Mouse (Mus musculus) forebrain, embryonic 10.5 days (tissue): ENCODE measurements at regions not wholly inside any gene's neighbourhood (a gene's known extent, or its start where the extent isn't known, plus 50 kb on each side); places are given as distances from the start of the nearest gene placed in this dataset.
"Not testable (repeated sequence)": the region's sequence is repeated elsewhere in the genome, so short reads cannot be mapped to it uniquely, and the experiment has no call there.

ENCODE experiments used
- DNase-seq: peaks from one replicate; pipeline ENCODE4 v3.0.0-alpha.2; 2017; ENCODE audit warnings: low spot score; ENCODE audit errors: extremely low spot score
- H3K27ac ChIP-seq: fragments of 300-500 bp; sonication (generic); 2 replicates; pipeline ENCODE4 v1.5.1; 2016; ENCODE audit warnings: mild to moderate bottlenecking
- H3K27me3 ChIP-seq: fragments of 300-500 bp; sonication (generic); 2 replicates; pipeline ENCODE4 v1.6.1; 2016; ENCODE audit warnings: mild to moderate bottlenecking; ENCODE audit not compliant: poor library complexity, severe bottlenecking
- H3K36me3 ChIP-seq: fragments of 300-500 bp; sonication (generic); replicated peaks from 2 replicates; pipeline ENCODE4 v1.6.1; 2016; ENCODE audit warnings: mild to moderate bottlenecking, moderate library complexity
- H3K4me1 ChIP-seq: fragments of 300-500 bp; sonication (generic); 2 replicates; pipeline ENCODE4 v1.6.1; 2016
- H3K4me3 ChIP-seq: fragments of 300-500 bp; sonication (generic); 2 replicates; pipeline ENCODE4 v1.5.1; 2016; ENCODE audit warnings: mild to moderate bottlenecking, moderate library complexity
- H3K9me3 ChIP-seq: fragments of 300-500 bp; sonication (generic); 2 replicates; pipeline ENCODE4 v1.6.1; 2016; ENCODE audit warnings: mild to moderate bottlenecking, moderate library complexity
- WGBS: fragments of 180-500 bp; shearing (Covaris S2); methylation state at CpG from one replicate; pipeline ENCODE4 v1.1.7; 2016; 5-methylcytosine and 5-hydroxymethylcytosine counted together

- H3K27me3 ChIP-seq: no peaks in the 10 kb centered on the region
- H3K36me3 ChIP-seq: no peaks in the 10 kb centered on the region
- no peaks in the 10 kb centered on the region for H3K9me3 ChIP-seq
- no peak overlapping the region for H3K4me3 ChIP-seq
- WGBS: 39% methylated on average over 1 of the region's 1 CpGs
- no peak overlapping the region for H3K27ac ChIP-seq
- peaks cover 4% of the 10 kb centered on the region; the same call in 1 of the 2 replicates for H3K4me1 ChIP-seq
- DNase-seq: no peak
Observed at GRCm38 (mm10) chr12:29404434-29404833, 123.8 kb upstream of the Myt1l start.

- no peak for DNase-seq
Observed at GRCm38 (mm10) chr12:29409336-29410055, 118.7 kb upstream of the Myt1l start.

GRCm38 (mm10) chr12:29433936-29434335, 94.2 kb upstream of the Myt1l start:
- Histone ChIP-seq H3K36me3 (no peaks in the 10 kb centered on the region), H3K4me1 (no peaks in the 10 kb centered on the region), H3K4me3 (no peak overlapping the region), H3K27me3 (no peaks in the 10 kb centered on the region), H3K27ac (no peak overlapping the region), H3K9me3 (no peaks in the 10 kb centered on the region)
- WGBS: 91% methylated on average over 3 of the region's 3 CpGs
- DNase-seq: no peak

More at GRCm38 (mm10) chr12:29409336-29410055, 118.7 kb upstream of the Myt1l start:
- Histone ChIP-seq H3K4me1 (no peaks in the 10 kb centered on the region), H3K9me3 (no peaks in the 10 kb centered on the region), H3K36me3 (no peaks in the 10 kb centered on the region), H3K4me3 (no peak overlapping the region), H3K27me3 (no peaks in the 10 kb centered on the region), H3K27ac (no peak overlapping the region)
- WGBS: 87% methylated on average over 8 of the region's 8 CpGs

- Histone ChIP-seq H3K4me1 (no peaks in the 10 kb centered on the region), H3K4me3 (no peak overlapping the region), H3K9me3 (no peaks in the 10 kb centered on the region), H3K36me3 (no peaks in the 10 kb centered on the region), H3K27ac (no peak overlapping the region), H3K27me3 (no peaks in the 10 kb centered on the region)
- 81% methylated on average over 11 of the region's 11 CpGs for WGBS
- DNase-seq: no peak
Observed at GRCm38 (mm10) chr12:29439343-29440019, 88.7 kb upstream of the Myt1l start.

- 22% methylated on average over 3 of the region's 3 CpGs for WGBS
- not testable (repeated sequence) for H3K4me1 ChIP-seq, H3K9me3 ChIP-seq, H3K27ac ChIP-seq, H3K4me3 ChIP-seq, H3K27me3 ChIP-seq, H3K36me3 ChIP-seq
- peak; percentile 61 for DNase-seq
Observed at GRCm38 (mm10) chr12:29465201-29465600, 63.0 kb upstream of the Myt1l start.
